Mouse (Mus musculus) megakaryocyte, embryonic 14.5 days (primary cell): ENCODE data around the gene Cad. TPM values are rescaled to one million over a fixed set of nuclear protein-coding genes. Genes with fewer than 3 reads are reported as not detected.

Experiments used
- H3K27me3 ChIP-seq: replicated peaks from 2 replicates; pipeline ENCODE3; 2012; ENCODE audit warnings: inconsistent platforms
- H3K36me3 ChIP-seq: replicated peaks from 2 replicates; pipeline ENCODE3; 2012; ENCODE audit warnings: low read length, inconsistent platforms, mixed read lengths
- H3K4me1 ChIP-seq: 2 replicates; pipeline ENCODE4 v1.6.1; 2012; ENCODE audit warnings: inconsistent platforms
- H3K4me3 ChIP-seq: replicated peaks from 2 replicates; pipeline ENCODE3; 2012; ENCODE audit warnings: moderate library complexity, mild to moderate bottlenecking, inconsistent platforms
- H3K9me3 ChIP-seq: 2 replicates; pipeline ENCODE4 v1.6.1; 2012; ENCODE audit warnings: inconsistent platforms
- FLI1 ChIP-seq: IDR thresholded peaks from 2 replicates; pipeline ENCODE4 v1.6.1; 2012; ENCODE audit warnings: low read length, inconsistent platforms, mixed read lengths
- GATA1 ChIP-seq: IDR thresholded peaks from 3 replicates; pipeline ENCODE4 v1.6.1; 2012; ENCODE audit warnings: mixed read lengths, low read length, inconsistent platforms, borderline replicate concordance
- polyA plus RNA-seq: library from polyadenylated mRNA; stranded (reverse); fragments of >175 nt; gene quantifications from 2 replicates; pipeline ENCODE4 v1.2.3, GENCODE M21; 2012; ENCODE audit warnings: low replicate concordance; ENCODE audit not compliant: insufficient read depth

Cad gene
- polyA plus RNA-seq, 1 experiment, result 218 TPM

DNA sequence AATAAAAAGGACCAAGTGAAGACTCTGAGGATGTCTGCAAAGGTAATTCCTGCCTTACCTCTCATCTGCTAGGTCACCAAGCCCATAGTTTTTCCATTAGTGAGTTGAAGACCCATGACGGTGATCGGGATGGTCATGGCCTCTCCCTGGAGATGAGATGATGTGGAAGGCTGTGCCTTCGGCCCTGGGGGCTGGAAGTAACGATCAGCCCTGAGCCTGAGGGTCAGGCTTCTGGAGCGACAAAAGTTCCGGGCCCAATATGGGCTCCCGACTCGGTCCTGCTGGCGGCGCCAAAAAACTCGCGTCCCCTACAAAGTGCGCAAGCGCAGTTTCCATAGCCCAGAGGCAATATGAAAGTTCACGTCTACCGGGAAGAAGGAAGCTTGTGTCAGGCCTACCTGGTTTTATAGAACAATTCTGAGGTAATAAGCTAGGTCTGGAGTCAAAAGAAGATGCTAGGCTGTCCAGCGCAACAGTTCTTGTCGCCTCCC, 53.5 kb downstream of the Cad start, which contains the start of gene Slc30a3:
Gene Slc30a3 (minus strand): TSS at position 238 of the 491 bp plus-strand sequence.
- Histone ChIP-seq H3K4me1 (0 out of 2 replicates have a peak, but pooled peaks cover 3% of the 10 kb centered on the region), H3K36me3 (no peaks in the 10 kb centered on the region), H3K4me3 (no peak within 1 kb of the TSS), H3K9me3 (0 out of 2 replicates have a peak, but pooled peaks cover 3% of the 10 kb centered on the region), H3K27me3 (peaks cover 56% of the 10 kb centered on the region)
- no peak for TF ChIP-seq FLI1
- TF ChIP-seq GATA1, result no peak

- TF ChIP-seq FLI1 (no peak), GATA1 (no peak)
Measured at GRCm38 (mm10) chr5:31110781-31111180, 56.2 kb downstream of the Cad start.

GRCm38 (mm10) chr5:31116354-31116753, 61.8 kb downstream of the Cad start, which contains the start of gene Trim54:
TSS of gene Trim54 (plus strand) at chr5:31116712.
- Histone ChIP-seq H3K4me1 (peaks cover 9% of the 10 kb centered on the region), H3K27me3 (peaks cover 39% of the 10 kb centered on the region), H3K4me3 (no peak within 1 kb of the TSS), H3K9me3 (peaks cover 11% of the 10 kb centered on the region; the same call in 1 of the 2 replicates), H3K36me3 (no peaks in the 10 kb centered on the region)
- TF ChIP-seq FLI1 (no peak), GATA1 (no peak)

More at GRCm38 (mm10) chr5:31110781-31111180, 56.2 kb downstream of the Cad start:
- Histone ChIP-seq H3K36me3 (no peaks in the 10 kb centered on the region), H3K9me3 (peaks cover 11% of the 10 kb centered on the region; the same call in 1 of the 2 replicates), H3K27me3 (peaks cover 43% of the 10 kb centered on the region), H3K4me3 (no peak overlapping the region), H3K4me1 (0 out of 2 replicates have a peak, but pooled peaks cover 3% of the 10 kb centered on the region)

DNA sequence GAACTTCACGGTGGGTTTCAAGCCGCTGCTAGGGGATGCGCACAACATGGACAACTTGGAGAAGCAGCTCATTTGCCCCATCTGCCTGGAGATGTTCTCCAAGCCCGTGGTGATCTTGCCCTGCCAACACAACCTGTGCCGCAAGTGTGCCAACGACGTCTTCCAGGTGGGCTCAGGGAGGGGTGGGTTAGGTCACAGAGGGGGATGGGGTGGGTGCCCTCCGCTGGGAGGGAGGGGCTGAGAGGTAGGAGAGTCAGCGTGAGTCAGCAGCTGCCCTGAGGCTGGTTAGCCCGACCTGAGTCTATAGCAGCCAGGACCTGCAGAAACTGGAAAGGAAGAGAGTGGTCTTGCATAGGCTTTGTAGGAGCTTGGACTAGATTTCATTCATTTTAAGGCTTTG, 62.3 kb downstream of the Cad start:
- Histone ChIP-seq H3K4me3 (no peak overlapping the region), H3K9me3 (peaks cover 11% of the 10 kb centered on the region; the same call in 1 of the 2 replicates), H3K4me1 (peaks cover 9% of the 10 kb centered on the region), H3K27me3 (peaks cover 37% of the 10 kb centered on the region), H3K36me3 (no peaks in the 10 kb centered on the region)
- TF ChIP-seq GATA1 (no peak), FLI1 (no peak)

DNA sequence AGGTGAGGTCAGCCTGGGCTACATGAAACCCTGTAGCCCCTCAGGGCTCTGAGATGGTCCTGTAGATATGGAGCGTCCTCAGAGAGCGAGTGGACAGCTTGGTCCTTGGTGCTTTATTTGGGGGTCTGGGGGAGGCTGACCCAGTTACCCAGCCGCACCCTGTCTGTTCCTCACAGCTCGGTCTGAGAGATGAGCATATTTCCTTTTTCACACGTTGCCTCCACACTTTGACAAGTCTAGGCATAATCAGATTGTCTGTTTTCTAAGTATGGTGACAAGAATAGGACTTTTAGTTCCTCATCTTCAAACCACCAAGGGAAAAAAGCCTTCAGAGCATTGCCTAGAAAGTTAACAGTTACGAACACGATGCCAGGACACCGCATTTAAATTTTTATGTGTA, 66.5 kb downstream of the Cad start:
- H3K9me3 ChIP-seq, result no peaks in the 10 kb centered on the region
- no peak for TF ChIP-seq GATA1
- TF ChIP-seq FLI1, result no peak
- H3K4me3 ChIP-seq, result no peak overlapping the region
- no peaks in the 10 kb centered on the region for H3K36me3 ChIP-seq
- H3K4me1 ChIP-seq, result peaks cover 9% of the 10 kb centered on the region
- H3K27me3 ChIP-seq, result peaks cover 42% of the 10 kb centered on the region

- H3K4me1 ChIP-seq, result no peaks in the 10 kb centered on the region
- H3K4me3 ChIP-seq, result no peak overlapping the region
- H3K36me3 ChIP-seq, result no peaks in the 10 kb centered on the region
- H3K9me3 ChIP-seq, result no peaks in the 10 kb centered on the region
- peaks cover 44% of the 10 kb centered on the region for H3K27me3 ChIP-seq
- TF ChIP-seq FLI1, result no peak
Measured at GRCm38 (mm10) chr5:31123481-31123880, 68.9 kb downstream of the Cad start.

GRCm38 (mm10) chr5:31126050-31126449, 71.5 kb downstream of the Cad start:
- TF ChIP-seq FLI1, result no peak
- TF ChIP-seq GATA1, result no peak
- H3K4me1 ChIP-seq, result no peaks in the 10 kb centered on the region
- H3K4me3 ChIP-seq, result no peak overlapping the region
- H3K9me3 ChIP-seq, result peaks cover 4% of the 10 kb centered on the region
- peaks cover 55% of the 10 kb centered on the region for H3K27me3 ChIP-seq
- no peaks in the 10 kb centered on the region for H3K36me3 ChIP-seq

Other genes with a start within 250 kb of the Cad start
- 2.1 TPM in 1 of 2 replicates, not detected in the other for gene Mapre3, start 240.1 kb upstream of the Cad start, polyA plus RNA-seq
- gene Tmem214, start 186.8 kb upstream of the Cad start, polyA plus RNA-seq, result 11.8 and 17.0 TPM in 2 replicates
- gene Agbl5, start 166.1 kb upstream of the Cad start, polyA plus RNA-seq, result 36.7 and 70.8 TPM in 2 replicates
- 57.7 and 180 TPM in 2 replicates for gene Ost4, start 147.0 kb upstream of the Cad start, polyA plus RNA-seq
- gene Emilin1, start 141.4 kb upstream of the Cad start, polyA plus RNA-seq, result 427 and 497 TPM in 2 replicates
- gene Khk, start 133.3 kb upstream of the Cad start, polyA plus RNA-seq, result 11.7 and 40.4 TPM in 2 replicates
- not detected in 2 replicates for gene Cgref1, start 109.2 kb upstream of the Cad start, polyA plus RNA-seq
- 43.7 and 59.1 TPM in 2 replicates for gene Preb, start 94.4 kb upstream of the Cad start, polyA plus RNA-seq
- gene Tcf23, start 86.1 kb upstream of the Cad start, polyA plus RNA-seq, result not detected in 2 replicates
- gene Atraid, start 6.5 kb upstream of the Cad start, polyA plus RNA-seq, result 6.5 and 48.6 TPM in 2 replicates
- gene Slc5a6, start 5.9 kb upstream of the Cad start, polyA plus RNA-seq, result 5.0 and 8.2 TPM in 2 replicates
- not detected in 2 replicates for gene Dnajc5g, start 51.5 kb downstream of the Cad start, polyA plus RNA-seq
- gene Slc30a3, start 53.5 kb downstream of the Cad start, polyA plus RNA-seq, result not detected in 2 replicates
- not detected in 2 replicates for gene Trim54, start 61.9 kb downstream of the Cad start, polyA plus RNA-seq
- gene Ucn, start 84.0 kb downstream of the Cad start, polyA plus RNA-seq, result not detected in 2 replicates
- 9.4 and 46.6 TPM in 2 replicates for gene Mpv17, start 99.5 kb downstream of the Cad start, polyA plus RNA-seq
- 7.0 and 7.9 TPM in 2 replicates for gene Gm29609, start 125.1 kb downstream of the Cad start, polyA plus RNA-seq
- gene Gtf3c2, start 125.4 kb downstream of the Cad start, polyA plus RNA-seq, result 9.1 and 15.0 TPM in 2 replicates
- gene Snx17, start 138.4 kb downstream of the Cad start, polyA plus RNA-seq, result 5.4 and 54.1 TPM in 2 replicates
- gene Eif2b4, start 138.7 kb downstream of the Cad start, polyA plus RNA-seq, result 92.1 and 146 TPM in 2 replicates
- 34.2 and 67.1 TPM in 2 replicates for gene Zfp513, start 147.5 kb downstream of the Cad start, polyA plus RNA-seq
- gene Ppm1g, start 165.9 kb downstream of the Cad start, polyA plus RNA-seq, result 188 and 232 TPM in 2 replicates
- gene Nrbp1, start 186.1 kb downstream of the Cad start, polyA plus RNA-seq, result 25.6 and 48.2 TPM in 2 replicates
- gene Gm9970, start 186.5 kb downstream of the Cad start, polyA plus RNA-seq, result not detected in 2 replicates
- 0.48 TPM in 1 of 2 replicates, not detected in the other for gene Krtcap3, start 196.9 kb downstream of the Cad start, polyA plus RNA-seq
- gene Ift172, start 236.3 kb downstream of the Cad start, polyA plus RNA-seq, result 8.8 and 19.3 TPM in 2 replicates
- gene Fndc4, start 241.3 kb downstream of the Cad start, polyA plus RNA-seq, result not detected in 2 replicates
- gene Gckr, start 242.7 kb downstream of the Cad start, polyA plus RNA-seq, result not detected in 2 replicates